Mouse (Mus musculus) CH12.LX (cell line): ENCODE results near the gene Mybpc1. TPM values are rescaled to one million over a fixed set of nuclear protein-coding genes. Genes with fewer than 3 reads are reported as not detected.
A peak's percentile ranks its signal among the peaks of the same experiment; 100 is the strongest.

Source experiments
- DNase-seq: peaks from one replicate; pipeline ENCODE4 v3.0.0-alpha.2; 2013; ENCODE audit errors: extremely low read depth
- H3K27ac ChIP-seq: 2 replicates; pipeline ENCODE4 v1.5.1; 2012; ENCODE audit warnings: low read depth, mild to moderate bottlenecking, control low read depth, moderate library complexity; ENCODE audit not compliant: insufficient read depth
- H3K27me3 ChIP-seq: replicated peaks from 2 replicates; pipeline ENCODE3; 2012; ENCODE audit warnings: inconsistent platforms
- H3K36me3 ChIP-seq, 2 experiments: replicated peaks in 1 of 2; 2 replicates each; pipeline versions ENCODE3 to v1.6.1; 2012; ENCODE audit warnings: inconsistent platforms in 1 of 2, low read length in 1 of 2, mild to moderate bottlenecking in 1 of 2, mixed read lengths in 1 of 2, moderate library complexity in 1 of 2; ENCODE audit not compliant: control insufficient read depth in 1 of 2, insufficient read depth in 1 of 2
- H3K4me1 ChIP-seq, 2 experiments: 2 replicates each; pipeline ENCODE4 v1.6.1; 2012; ENCODE audit warnings: inconsistent platforms in 1 of 2, moderate library complexity in 1 of 2; ENCODE audit not compliant: insufficient read depth in 2 of 2, control insufficient read depth in 1 of 2
- H3K4me2 ChIP-seq: 2 replicates; pipeline ENCODE4 v1.6.1; 2012; ENCODE audit warnings: low read depth, mild to moderate bottlenecking, control low read depth; ENCODE audit not compliant: poor library complexity, insufficient read depth, severe bottlenecking
- H3K4me3 ChIP-seq, 3 experiments: fragments of 150-350 bp in 1 of 3; sonication (generic) in 1 of 3; replicated peaks in 1 of 3; 2 replicates each; pipeline versions ENCODE3 to v1.5.1; 2011 to 2012; ENCODE audit warnings: low read depth in 2 of 3, low read length in 2 of 3, mild to moderate bottlenecking in 2 of 3, moderate library complexity in 2 of 3, control low read depth in 1 of 3, improper control_type of control experiment in 1 of 3, inconsistent platforms in 1 of 3, mixed read lengths in 1 of 3; ENCODE audit not compliant: poor library complexity in 1 of 3
- H3K79me2 ChIP-seq: replicated peaks from 2 replicates; pipeline ENCODE4 v1.6.1; 2012; ENCODE audit warnings: mild to moderate bottlenecking, moderate library complexity; ENCODE audit not compliant: control insufficient read depth, poor library complexity, insufficient read depth, severe bottlenecking; ENCODE audit errors: extremely low read depth
- H3K9ac ChIP-seq: 2 replicates; pipeline ENCODE4 v1.6.1; 2012; ENCODE audit warnings: low read depth, mild to moderate bottlenecking, control low read depth, moderate library complexity; ENCODE audit not compliant: insufficient read depth
- H3K9me3 ChIP-seq: replicated peaks from 2 replicates; pipeline ENCODE3; 2012; ENCODE audit warnings: low read length, inconsistent platforms, mixed read lengths
- BHLHE40 ChIP-seq: IDR thresholded peaks from 2 replicates; pipeline ENCODE4 v1.6.1; 2011; ENCODE audit warnings: mild to moderate bottlenecking, low read depth, low read length, improper control_type of control experiment
- CHD2 ChIP-seq: IDR thresholded peaks from 2 replicates; pipeline ENCODE4 v1.6.1; 2011; ENCODE audit warnings: low read length, improper control_type of control experiment
- CTCF ChIP-seq, 2 experiments: IDR thresholded peaks in 1 of 2; conservative IDR thresholded peaks in 1 of 2; 2 replicates each; pipeline ENCODE4 v1.5.1; 2011 to 2012; ENCODE audit warnings: low read depth in 2 of 2, low read length in 2 of 2, improper control_type of control experiment in 1 of 2, inconsistent platforms in 1 of 2, mild to moderate bottlenecking in 1 of 2, moderate library complexity in 1 of 2
- E2F4 ChIP-seq: IDR thresholded peaks from 2 replicates; pipeline ENCODE4 v1.6.1; 2011; ENCODE audit warnings: low read depth, low read length, improper control_type of control experiment; ENCODE audit not compliant: insufficient replicate concordance
- ELF1 ChIP-seq: IDR thresholded peaks from 2 replicates; pipeline ENCODE4 v1.6.1; 2014; ENCODE audit warnings: low read depth, mild to moderate bottlenecking, inconsistent platforms, low read length, improper control_type of control experiment
- EP300 ChIP-seq: IDR thresholded peaks from 2 replicates; pipeline ENCODE4 v1.6.1; 2011; ENCODE audit warnings: low read length, improper control_type of control experiment
- ETS1 ChIP-seq: conservative IDR thresholded peaks from 2 replicates; pipeline ENCODE4 v1.6.1; 2012; ENCODE audit warnings: low read depth, mild to moderate bottlenecking, inconsistent platforms, low read length, improper control_type of control experiment, moderate library complexity
- IRF4 ChIP-seq: IDR thresholded peaks from 2 replicates; pipeline ENCODE4 v1.6.1; 2014; ENCODE audit warnings: low read depth, mild to moderate bottlenecking, inconsistent platforms, low read length, improper control_type of control experiment
- JUN ChIP-seq: IDR thresholded peaks from 2 replicates; pipeline ENCODE4 v1.6.1; 2011; ENCODE audit warnings: low read depth, mild to moderate bottlenecking, low read length, improper control_type of control experiment, moderate library complexity; ENCODE audit not compliant: insufficient read depth
- JUND ChIP-seq: conservative IDR thresholded peaks from 2 replicates; pipeline ENCODE4 v1.6.1; 2011; ENCODE audit warnings: low read depth, low read length, improper control_type of control experiment
- KAT2A ChIP-seq: IDR thresholded peaks from 2 replicates; pipeline ENCODE4 v1.6.1; 2012; ENCODE audit warnings: low read length, improper control_type of control experiment, inconsistent platforms; ENCODE audit not compliant: insufficient replicate concordance
- MAX ChIP-seq: IDR thresholded peaks from 2 replicates; pipeline ENCODE4 v1.6.1; 2011; ENCODE audit warnings: low read length, improper control_type of control experiment
- MYC ChIP-seq: IDR thresholded peaks from 2 replicates; pipeline ENCODE4 v1.6.1; 2011; ENCODE audit warnings: low read depth, mild to moderate bottlenecking, improper control_type of control experiment, low read length
- NELFE ChIP-seq: IDR thresholded peaks from 2 replicates; pipeline ENCODE4 v1.6.1; 2011; ENCODE audit warnings: low read depth, low read length, improper control_type of control experiment
- NRF1 ChIP-seq: IDR thresholded peaks from 2 replicates; pipeline ENCODE4 v1.6.1; 2014; ENCODE audit warnings: low read depth, mild to moderate bottlenecking, inconsistent platforms, low read length, improper control_type of control experiment, moderate library complexity
- PAX5 ChIP-seq: IDR thresholded peaks from 2 replicates; pipeline ENCODE4 v1.6.1; 2012; ENCODE audit warnings: low read length, inconsistent platforms, mixed read lengths
- POLR2A ChIP-seq: IDR thresholded peaks from 2 replicates; pipeline ENCODE4 v1.6.1; 2011; ENCODE audit warnings: low read depth, mild to moderate bottlenecking, improper control_type of control experiment, low read length
- RCOR1 ChIP-seq: conservative IDR thresholded peaks from 2 replicates; pipeline ENCODE4 v1.6.1; 2012; ENCODE audit warnings: low read depth, mild to moderate bottlenecking, inconsistent platforms, low read length, improper control_type of control experiment
- SIN3A ChIP-seq: IDR thresholded peaks from 2 replicates; pipeline ENCODE4 v1.6.1; 2012; ENCODE audit warnings: low read length, improper control_type of control experiment, inconsistent platforms
- TBP ChIP-seq: conservative IDR thresholded peaks from 2 replicates; pipeline ENCODE4 v1.6.1; 2011; ENCODE audit warnings: low read depth, low read length, improper control_type of control experiment
- ZC3H11A ChIP-seq: IDR thresholded peaks from 2 replicates; pipeline ENCODE4 v1.6.1; 2012; ENCODE audit warnings: low read depth, mild to moderate bottlenecking, inconsistent platforms, low read length, improper control_type of control experiment
- ZMIZ1 ChIP-seq: IDR thresholded peaks from 2 replicates; pipeline ENCODE4 v1.6.1; 2012; ENCODE audit warnings: low read depth, mild to moderate bottlenecking, inconsistent platforms, low read length, improper control_type of control experiment
- ZNF384 ChIP-seq: IDR thresholded peaks from 2 replicates; pipeline ENCODE4 v1.6.1; 2012; ENCODE audit warnings: low read depth, low read length, improper control_type of control experiment, inconsistent platforms
- dilution Hi-C: fragments of 300-500 bp; cut with MboI; formaldehyde crosslinking; loops from 2 replicates; pipeline ENCODE4 v1.14.3; 2020; ENCODE audit warnings: low sequenced_read_pairs; ENCODE audit not compliant: extremely low pct_unique_long_range_greater_than_20kb, extremely low pct_ligation_motif_present
- in situ Hi-C: fragments of 300-500 bp; cut with MboI; formaldehyde crosslinking; loops from 3 replicates; pipeline ENCODE4 v1.14.3; 2019; ENCODE audit warnings: low sequenced_read_pairs, low pct_ligation_motif_present, low pct_unique_long_range_greater_than_20kb, mixed read lengths
- polyA plus RNA-seq: library from polyadenylated mRNA; unstranded; fragments of >175 nt; gene quantifications from 2 replicates; pipeline ENCODE4 v1.2.1, GENCODE M21; 2012; ENCODE audit warnings: low read depth; ENCODE audit not compliant: insufficient read length
- total RNA-seq, 2 experiments: library from RNA; depleted of rRNA; stranded (reverse); fragments of 300-350 nt in 1 of 2; fragments of >200 nt in 1 of 2; gene quantifications; 2 replicates each; pipeline ENCODE4 v1.2.3; 2012 to 2014

Gene Mybpc1
- total RNA-seq (2012; rRNA removed) (not detected in 2 replicates), total RNA-seq (2014; rRNA removed) (not detected in 2 replicates), polyA plus RNA-seq (not detected in 2 replicates)

GRCm38 (mm10) chr10:88604943-88605342 is at the start of gene Mybpc1:
Mybpc1 (minus strand) TSS chr10:88605152.
- Histone ChIP-seq H3K79me2 (no peaks in the 10 kb centered on the region), H3K9ac (no peak within 1 kb of the TSS), H3K27ac (no peak within 1 kb of the TSS), H3K4me3 (no peak within 1 kb of the TSS), H3K9me3 (no peaks in the 10 kb centered on the region), H3K36me3 (no peaks in the 10 kb centered on the region), H3K27me3 (no peaks in the 10 kb centered on the region), H3K4me1 (no peaks in the 10 kb centered on the region), H3K4me2 (0 out of 2 replicates have a peak within 1 kb of the TSS, but pooled peaks have one; percentile 16)
- dilution Hi-C loops (no loop called here), in situ Hi-C loops (no loop called here)
- DNase-seq, result no peak
- TF ChIP-seq TBP (no peak), POLR2A (no peak), PAX5 (no peak), JUN (no peak), NRF1 (no peak), ZC3H11A (no peak), IRF4 (no peak), ZNF384 (no peak), CHD2 (no peak), KAT2A (no peak), E2F4 (no peak), NELFE (no peak), ETS1 (no peak), ZMIZ1 (no peak), RCOR1 (no peak), CTCF (conservative IDR thresholded peaks at IDR 0.05 in 1 of 2, IDR thresholded peaks at IDR 0.05 in 1 of 2; ENCODE audit: low read depth in 2 of 2, low read length in 2 of 2) (no peak), SIN3A (no peak)

GRCm38 (mm10) chr10:88645448-88645847 is 40.5 kb upstream of the Mybpc1 start:
- dilution Hi-C loops, result no loop called here
- no peaks in the 10 kb centered on the region for H3K4me1 ChIP-seq
- H3K9ac ChIP-seq, result no peak overlapping the region
- H3K36me3 ChIP-seq, result no peaks in the 10 kb centered on the region
- H3K79me2 ChIP-seq, result no peaks in the 10 kb centered on the region
- no peak overlapping the region for H3K4me3 ChIP-seq
- in situ Hi-C loops, result no loop called here
- TF ChIP-seq JUND (no peak), PAX5 (no peak), BHLHE40 (no peak), ZC3H11A (no peak), ELF1 (no peak), EP300 (no peak), MYC (no peak), ZNF384 (no peak), MAX (no peak), CHD2 (no peak)
- no peak for DNase-seq
- H3K27me3 ChIP-seq, result no peaks in the 10 kb centered on the region
- no peaks in the 10 kb centered on the region for H3K9me3 ChIP-seq
- H3K27ac ChIP-seq, result no peak overlapping the region
- no peak overlapping the region for H3K4me2 ChIP-seq
